Mouse (Mus musculus): ENCODE measurements around the gene Rbm34. TPM values are rescaled to one million over a fixed set of nuclear protein-coding genes. Genes with fewer than 3 reads are reported as not detected.
"Not testable (repeated sequence)": the region's sequence is repeated elsewhere in the genome, so short reads cannot be mapped to it uniquely, and the experiment has no call there.

The Rbm34 gene
- 24.8 and 26.5 TPM in 2 replicates for polyA plus RNA-seq (2015; fragmentation: Nextera tagmentation; extraction: Ambion mirVana)

GRCm38 (mm10) chr8:126970579-126971313, at the start of gene Rbm34:
Gene Rbm34, minus strand, starts transcription at chr8:126971071.
- Histone ChIP-seq H3K9ac (peak within 1 kb of the TSS; percentile 70), H3K9me3 (no peaks in the 10 kb centered on the region), H3K36me3 (replicated peaks) (no peaks in the 10 kb centered on the region), H3K4me1 (peaks cover 16% of the 10 kb centered on the region), H3K27ac (peak within 1 kb of the TSS; percentile 90), H3K4me2 (peak within 1 kb of the TSS; percentile 81), H3K4me3 (peak within 1 kb of the TSS; percentile 73), H3K27me3 (replicated peaks) (no peaks in the 10 kb centered on the region)
- WGBS = under 1% methylated on average over 50 of the region's 50 CpGs
- peak; percentile 97 for ATAC-seq (replicated peaks)

DNA sequence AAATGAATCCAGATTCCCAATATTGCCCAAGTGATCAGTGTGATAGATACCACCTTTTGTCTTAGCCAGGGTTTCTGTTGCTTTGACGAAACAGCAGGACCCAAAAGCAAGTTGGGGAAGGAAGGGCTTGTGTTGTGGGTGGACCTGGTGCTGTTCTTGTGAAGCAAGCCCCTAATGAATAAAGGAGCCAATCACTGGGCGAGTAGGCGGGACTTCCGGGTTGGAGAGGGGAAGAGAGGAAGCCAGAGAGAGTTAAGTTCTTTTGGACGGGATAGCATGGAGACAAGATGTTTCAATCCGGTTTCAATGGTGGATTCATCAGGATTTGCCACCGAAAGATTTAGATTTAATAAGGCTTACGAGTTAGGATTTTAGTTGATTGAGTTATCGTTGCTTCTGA, 40.8 kb upstream of the Rbm34 start:
- Histone ChIP-seq H3K27me3 (replicated peaks) (no peaks in the 10 kb centered on the region), H3K4me1 (no peaks in the 10 kb centered on the region), H3K27ac (no peak overlapping the region), H3K9ac (no peak overlapping the region), H3K4me3 (no peak overlapping the region), H3K36me3 (replicated peaks) (no peaks in the 10 kb centered on the region), H3K9me3 (no peaks in the 10 kb centered on the region), H3K4me2 (no peak overlapping the region)
- no peak for ATAC-seq (replicated peaks)
- 63% methylated on average over 9 of the region's 9 CpGs for WGBS

DNA sequence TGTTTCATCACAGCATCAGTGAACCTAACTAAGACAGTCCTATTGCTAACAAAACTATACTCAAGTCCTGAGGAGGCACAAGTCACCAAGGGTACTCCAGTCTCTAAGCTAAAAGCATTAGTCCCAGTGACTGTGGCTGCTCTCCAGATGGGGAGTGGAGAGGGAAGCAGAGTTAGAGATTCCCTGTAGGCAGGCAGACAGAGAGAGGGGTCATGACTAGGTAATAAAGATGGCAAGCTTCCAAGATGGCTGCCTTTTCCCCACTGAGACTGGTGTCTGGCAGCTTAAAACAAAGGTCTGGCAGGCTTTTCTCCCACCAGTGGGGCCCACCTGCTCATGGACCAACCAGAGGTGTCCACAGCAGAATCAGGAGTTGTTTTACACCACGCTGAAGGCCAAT, 23.6 kb upstream of the Rbm34 start:
- Histone ChIP-seq H3K4me2 (no peak overlapping the region), H3K4me3 (no peak overlapping the region), H3K36me3 (replicated peaks) (no peaks in the 10 kb centered on the region), H3K9me3 (no peaks in the 10 kb centered on the region), H3K27ac (no peak overlapping the region), H3K4me1 (no peaks in the 10 kb centered on the region), H3K9ac (no peak overlapping the region), H3K27me3 (replicated peaks) (no peaks in the 10 kb centered on the region)
- no peak for ATAC-seq (replicated peaks)
- 50% methylated on average over 1 of the region's 1 CpGs for WGBS

DNA sequence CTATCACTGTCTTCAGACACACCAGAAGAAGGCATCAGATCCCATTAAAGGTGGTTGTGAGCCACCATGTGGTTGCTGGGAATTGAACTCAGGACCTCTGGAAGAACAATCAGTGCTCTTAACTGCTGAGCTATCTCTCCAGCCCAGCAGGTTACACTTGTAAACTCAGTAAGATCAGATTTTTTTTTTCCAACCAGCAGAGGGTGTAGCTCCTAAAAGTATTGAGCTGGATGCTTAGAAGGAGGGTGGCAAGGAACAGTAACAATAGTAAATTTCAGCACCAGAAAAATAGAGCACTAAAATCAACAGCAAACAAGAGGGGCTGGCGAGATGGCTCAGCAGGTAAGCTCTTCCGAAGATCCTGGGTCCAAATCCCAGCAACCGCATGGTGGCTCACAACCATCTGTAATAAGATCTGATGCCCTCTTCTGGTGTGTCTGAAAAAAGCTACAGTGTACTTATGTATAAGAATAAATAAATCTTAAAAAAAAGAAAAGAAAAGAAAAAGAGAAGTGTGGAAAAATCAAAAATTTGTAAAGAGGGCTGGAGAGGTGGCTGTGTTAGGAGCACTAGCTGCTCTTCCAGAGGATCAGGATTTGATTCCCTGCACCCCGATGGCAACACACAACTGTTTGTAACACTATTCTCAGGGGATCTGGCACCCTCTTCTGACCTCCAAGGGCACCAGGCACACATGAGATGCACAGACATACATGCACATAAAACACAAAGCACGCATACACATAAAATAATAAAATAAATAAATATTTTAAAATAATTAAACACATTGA, 18.7 kb upstream of the Rbm34 start:
- no peak for ATAC-seq (replicated peaks)
- Histone ChIP-seq H3K4me3 (no peak overlapping the region), H3K27me3 (replicated peaks) (no peaks in the 10 kb centered on the region), H3K4me1 (no peaks in the 10 kb centered on the region), H3K9me3 (no peaks in the 10 kb centered on the region), H3K4me2 (no peak overlapping the region), H3K9ac (no peak overlapping the region), H3K36me3 (replicated peaks) (no peaks in the 10 kb centered on the region), H3K27ac (no peak overlapping the region)
- WGBS = 80% methylated on average over 5 of the region's 5 CpGs

DNA sequence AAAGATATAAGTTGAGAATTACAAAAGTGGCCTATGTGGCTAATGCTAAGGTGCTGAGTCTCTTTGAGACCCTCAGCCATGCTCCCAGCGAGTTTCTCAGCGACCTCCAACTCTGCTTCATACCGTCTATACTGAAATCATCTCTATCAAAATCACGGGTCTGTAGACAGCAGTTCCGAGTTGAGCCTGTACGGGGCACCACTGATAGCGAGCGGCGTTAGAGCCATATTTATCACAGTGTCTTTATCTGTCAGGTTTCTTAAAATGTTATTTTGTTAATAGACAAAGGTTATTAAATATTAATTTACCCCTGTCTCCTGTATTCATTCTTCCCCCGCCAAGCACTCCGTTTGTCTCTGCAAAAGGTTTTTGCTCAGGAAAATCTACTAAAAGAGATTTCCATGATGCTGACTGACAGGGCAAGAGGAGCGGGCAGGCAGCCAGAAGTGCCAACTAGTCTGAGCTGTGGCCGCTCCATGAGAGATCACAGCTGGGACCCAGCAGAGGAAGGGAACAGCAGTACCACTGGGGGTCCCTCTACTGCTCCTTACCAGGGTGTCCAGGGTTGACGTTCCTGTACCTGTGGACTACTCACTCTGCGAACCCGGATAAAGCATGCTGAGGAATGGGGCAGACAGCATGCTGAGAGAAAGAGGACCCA, 17.6 kb upstream of the Rbm34 start:
- 0 out of 2 replicates have a peak, but pooled peaks cover 3% of the 10 kb centered on the region for H3K27me3 ChIP-seq (replicated peaks)
- H3K9me3 ChIP-seq = no peaks in the 10 kb centered on the region
- no peaks in the 10 kb centered on the region for H3K36me3 ChIP-seq (replicated peaks)
- no peak overlapping the region for H3K4me3 ChIP-seq
- ATAC-seq (replicated peaks) = no peak
- no peak overlapping the region for H3K9ac ChIP-seq
- H3K4me1 ChIP-seq = no peaks in the 10 kb centered on the region
- 58% methylated on average over 16 of the region's 16 CpGs for WGBS
- no peak overlapping the region for H3K4me2 ChIP-seq
- no peak overlapping the region for H3K27ac ChIP-seq

- Histone ChIP-seq H3K9me3 (no peaks in the 10 kb centered on the region), H3K27me3 (replicated peaks) (0 out of 2 replicates have a peak, but pooled peaks cover 3% of the 10 kb centered on the region), H3K4me3 (no peak overlapping the region), H3K4me1 (no peaks in the 10 kb centered on the region), H3K36me3 (replicated peaks) (no peaks in the 10 kb centered on the region), H3K9ac (no peak overlapping the region), H3K27ac (no peak overlapping the region), H3K4me2 (0 out of 2 replicates have a peak overlapping the region, but pooled peaks have one; percentile 10)
- WGBS = 5% methylated on average over 12 of the region's 12 CpGs
- 0 out of 2 replicates have a peak, but pooled peaks have one; percentile 17 for ATAC-seq (replicated peaks)
Measured at GRCm38 (mm10) chr8:126986495-126986894, 15.6 kb upstream of the Rbm34 start.

DNA sequence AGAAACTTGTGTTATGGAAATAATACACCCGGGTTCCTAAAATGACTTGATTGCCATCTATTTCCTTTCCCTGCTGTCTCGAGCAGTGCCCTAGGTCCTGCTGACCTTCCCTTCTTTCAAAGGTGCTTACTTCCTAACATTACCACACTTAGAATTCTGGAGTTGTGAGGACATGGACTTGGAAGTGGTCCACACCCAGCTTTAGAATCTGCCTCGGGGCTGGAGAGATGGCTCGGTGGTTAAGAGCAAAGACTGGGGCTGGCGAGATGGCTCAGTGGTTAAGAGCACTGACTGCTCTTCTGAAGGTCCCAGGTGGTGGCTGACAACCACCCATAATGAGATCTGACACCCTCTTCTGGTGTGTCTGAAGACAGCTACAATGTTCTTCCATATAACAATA, 9.2 kb upstream of the Rbm34 start:
- 0 out of 2 replicates have a peak, but pooled peaks cover 15% of the 10 kb centered on the region for H3K27me3 ChIP-seq (replicated peaks)
- no peaks in the 10 kb centered on the region for H3K9me3 ChIP-seq
- no peak overlapping the region for H3K27ac ChIP-seq
- no peak overlapping the region for H3K4me3 ChIP-seq
- no peak for ATAC-seq (replicated peaks)
- no peak overlapping the region for H3K4me2 ChIP-seq
- no peaks in the 10 kb centered on the region for H3K36me3 ChIP-seq (replicated peaks)
- H3K9ac ChIP-seq = no peak overlapping the region
- no peaks in the 10 kb centered on the region for H3K4me1 ChIP-seq
- WGBS = 76% methylated on average over 5 of the region's 5 CpGs

GRCm38 (mm10) chr8:126979091-126979920, 8.4 kb upstream of the Rbm34 start:
- Histone ChIP-seq H3K27ac (no peak overlapping the region), H3K27me3 (replicated peaks) (0 out of 2 replicates have a peak, but pooled peaks cover 12% of the 10 kb centered on the region), H3K4me2 (peak overlapping the region; percentile 5; the same call in 1 of the 2 replicates), H3K9me3 (no peaks in the 10 kb centered on the region), H3K9ac (no peak overlapping the region), H3K4me3 (no peak overlapping the region), H3K4me1 (no peaks in the 10 kb centered on the region), H3K36me3 (replicated peaks) (no peaks in the 10 kb centered on the region)
- ATAC-seq (replicated peaks) = no peak
- WGBS = 24% methylated on average over 27 of the region's 27 CpGs

- not testable (repeated sequence) for H3K4me2 ChIP-seq
Measured at GRCm38 (mm10) chr8:126978535-126978934, 7.7 kb upstream of the Rbm34 start.

DNA sequence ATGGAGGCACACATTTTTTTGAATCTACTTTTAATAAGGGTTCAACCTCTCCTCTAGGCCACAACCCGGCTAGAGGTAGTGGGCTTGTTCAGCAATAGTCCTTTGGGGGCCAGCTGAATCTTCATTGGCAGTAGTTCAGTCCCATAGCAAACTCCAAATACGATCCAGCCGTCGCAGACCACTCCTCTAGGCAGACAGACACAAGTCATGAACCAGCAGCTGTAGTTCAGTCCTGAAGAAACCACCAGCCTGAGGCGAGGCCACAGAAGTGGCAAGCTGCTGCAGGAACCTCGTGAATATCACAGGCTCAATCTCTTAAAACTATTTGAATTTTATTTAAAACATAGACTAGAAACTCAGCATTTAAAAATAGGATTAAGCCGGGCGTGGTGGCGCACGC, 7.2 kb upstream of the Rbm34 start:
- Histone ChIP-seq H3K27ac (no peak overlapping the region), H3K4me3 (no peak overlapping the region), H3K9me3 (no peaks in the 10 kb centered on the region), H3K4me2 (no peak overlapping the region), H3K36me3 (replicated peaks) (no peaks in the 10 kb centered on the region), H3K27me3 (replicated peaks) (0 out of 2 replicates have a peak, but pooled peaks cover 12% of the 10 kb centered on the region), H3K9ac (no peak overlapping the region), H3K4me1 (no peaks in the 10 kb centered on the region)
- ATAC-seq (replicated peaks) = no peak
- 85% methylated on average over 10 of the region's 10 CpGs for WGBS

More at GRCm38 (mm10) chr8:126978535-126978934, 7.7 kb upstream of the Rbm34 start:
- not testable (repeated sequence) for H3K27ac ChIP-seq; H3K9me3 ChIP-seq; H3K9ac ChIP-seq; H3K4me1 ChIP-seq; H3K36me3 ChIP-seq (replicated peaks); ATAC-seq (replicated peaks); H3K4me3 ChIP-seq
- H3K27me3 ChIP-seq (replicated peaks) = 0 out of 2 replicates have a peak, but pooled peaks cover 12% of the 10 kb centered on the region
- 54% methylated on average over 2 of the region's 3 CpGs for WGBS

- Histone ChIP-seq H3K9me3 (no peaks in the 10 kb centered on the region), H3K36me3 (replicated peaks) (no peaks in the 10 kb centered on the region), H3K9ac (no peak overlapping the region), H3K4me2 (no peak overlapping the region), H3K4me1 (no peaks in the 10 kb centered on the region), H3K4me3 (no peak overlapping the region), H3K27me3 (replicated peaks) (0 out of 2 replicates have a peak, but pooled peaks cover 12% of the 10 kb centered on the region), H3K27ac (no peak overlapping the region)
- no peak for ATAC-seq (replicated peaks)
- WGBS = 59% methylated on average over 8 of the region's 8 CpGs
Measured at GRCm38 (mm10) chr8:126976608-126977348, 5.9 kb upstream of the Rbm34 start.

All from midbrain, embryonic 15.5 days (tissue).